In the genomic region with DNA sequence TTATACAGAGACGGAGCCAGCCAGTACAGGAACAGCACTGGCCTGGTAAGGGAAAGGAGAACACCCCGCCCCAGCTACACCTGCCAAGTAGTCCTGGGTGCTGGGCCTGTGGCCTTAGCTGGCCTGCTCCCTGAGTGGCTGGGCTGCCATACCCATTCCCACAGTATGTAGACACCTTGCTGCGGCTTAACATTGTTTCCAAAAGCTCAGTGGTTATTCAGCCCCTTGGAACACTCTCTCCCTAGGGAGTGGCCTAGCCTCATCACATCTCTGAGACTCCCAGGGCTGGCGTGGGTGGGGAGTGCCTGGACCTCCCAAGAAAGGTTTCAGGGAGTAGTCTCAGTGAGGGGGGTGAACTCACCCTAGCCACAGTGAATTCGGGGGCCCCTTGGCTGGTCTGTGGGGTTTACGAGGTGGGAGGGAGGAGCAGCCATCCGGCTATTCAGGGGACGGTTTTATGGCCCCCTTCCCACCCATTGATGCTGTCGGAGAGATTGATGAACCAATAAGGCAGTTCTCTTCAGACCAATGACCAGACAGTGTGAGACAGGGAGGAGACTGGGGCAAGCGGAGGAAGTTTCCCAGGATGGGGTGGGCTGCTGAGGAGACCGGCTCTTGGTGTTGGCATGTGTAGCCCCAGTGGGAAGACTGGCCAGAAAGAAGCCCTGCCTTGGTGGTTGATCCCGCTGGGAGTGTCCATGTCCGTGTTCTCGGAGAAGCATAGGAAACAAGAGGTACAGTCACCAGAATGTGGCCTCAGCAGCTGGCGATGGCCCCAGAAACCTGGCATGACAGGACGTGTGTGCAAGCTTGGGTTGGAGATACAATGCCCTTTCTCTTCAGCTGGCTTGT, we compare ENCODE assay signal across 8 mouse cellular contexts.
DNase-seq lines count a peak whose midpoint lies in the region; ATAC-seq lines count a peak whose summit lies in the region.

No protein-coding gene starts in this region.

- no peak overlapping the region for H3K9ac ChIP-seq in kidney, embryonic 14.5 days (ENCODE audit: low read depth, low read length)
- H3K9ac ChIP-seq in hindbrain, embryonic 11.5 days (ENCODE audit: low read depth, low read length): no peak overlapping the region

- no peaks in the 10 kb centered on the region for H3K9me3 ChIP-seq in kidney, embryonic 14.5 days (ENCODE audit: control insufficient read depth, low read length)
- H3K9me3 ChIP-seq in hindbrain, embryonic 11.5 days (ENCODE audit: control insufficient read depth, low read length): no peaks in the 10 kb centered on the region

- H3K27ac ChIP-seq in kidney, embryonic 14.5 days (ENCODE audit: low read depth, low read length): peak overlapping the region; percentile 77
- peak overlapping the region; percentile 27; the same call in 1 of the 2 replicates for H3K27ac ChIP-seq in hindbrain, embryonic 11.5 days (ENCODE audit: low read depth, low read length)

- H3K36me3 ChIP-seq in kidney, embryonic 14.5 days (ENCODE audit: control insufficient read depth, insufficient read depth, low read length): peaks cover 45% of the 10 kb centered on the region
- 0 out of 2 replicates have a peak, but pooled peaks cover 3% of the 10 kb centered on the region for H3K36me3 ChIP-seq in hindbrain, embryonic 11.5 days (ENCODE audit: control insufficient read depth, insufficient read depth, low read length)

- H3K27me3 ChIP-seq in kidney, embryonic 14.5 days (ENCODE audit: control insufficient read depth, insufficient read depth, low read length): no peaks in the 10 kb centered on the region
- no peaks in the 10 kb centered on the region for H3K27me3 ChIP-seq in hindbrain, embryonic 11.5 days (ENCODE audit: control insufficient read depth, insufficient read depth, low read length)

- peaks cover 34% of the 10 kb centered on the region for H3K4me1 ChIP-seq in kidney, embryonic 14.5 days (ENCODE audit: control insufficient read depth, insufficient read depth, low read length)
- H3K4me1 ChIP-seq in hindbrain, embryonic 11.5 days (replicated peaks; ENCODE audit: control insufficient read depth, insufficient read depth, low read length): peaks cover 7% of the 10 kb centered on the region; the same call in 1 of the 2 replicates

- no peak overlapping the region for H3K4me3 ChIP-seq in kidney, embryonic 14.5 days (ENCODE audit: low read length)
- no peak overlapping the region for H3K4me3 ChIP-seq in hindbrain, embryonic 11.5 days (ENCODE audit: low read depth, low read length)

- WGBS in kidney, embryonic 14.5 days: 17% methylated on average over 16 of the region's 16 CpGs
- 47% methylated on average over 16 of the region's 16 CpGs for WGBS in hindbrain, embryonic 11.5 days

- no peak overlapping the region for H3K4me2 ChIP-seq in kidney, embryonic 14.5 days (replicated peaks; ENCODE audit: low read depth, low read length)
- H3K4me2 ChIP-seq in hindbrain, embryonic 11.5 days (replicated peaks; ENCODE audit: low read depth, low read length): no peak overlapping the region

- ATAC-seq in kidney, embryonic 14.5 days (ENCODE audit: low FRiP score, low TSS enrichment): peak; percentile 84
- ATAC-seq in hindbrain, embryonic 11.5 days (ENCODE audit: low FRiP score): peak; percentile 74
- ATAC-seq in megakaryocyte, adult 5-6 weeks (ENCODE audit: poor library complexity, severe bottlenecking): no peak

- no peak for DNase-seq in kidney, adult 18-20 months
- DNase-seq in urinary bladder, postnatal 14 days (ENCODE audit: low spot score): peak; percentile 46
- no peak for DNase-seq in urinary bladder, adult 2 months (ENCODE audit: low spot score)
- peak; percentile 23 for DNase-seq in hindbrain, embryonic 11.5 days (ENCODE audit: low spot score)
- DNase-seq in lung, postnatal 36 days: peak; percentile 26
- no peak for DNase-seq in retina, postnatal 1 day

Comparison
In these comparisons a context has a peak if more than half of its experiments do, and no peak if none do; other contexts are left out.
1. DNase-seq: peak in urinary bladder, postnatal 14 days (single experiment), hindbrain, embryonic 11.5 days (single experiment) and lung, postnatal 36 days (single experiment); none in kidney, adult 18-20 months (single experiment), urinary bladder, adult 2 months (single experiment) and retina, postnatal 1 day (single experiment).